Mouse (Mus musculus) olfactory bulb, adult 2 months (tissue): ENCODE data around the gene Nudc.

ENCODE experiments used
- CTCF ChIP-seq: fragments of 200-500 bp; IDR thresholded peaks from 2 replicates; pipeline ENCODE4 v1.5.1; 2012; ENCODE audit warnings: low read depth, mild to moderate bottlenecking, low read length, moderate library complexity; ENCODE audit not compliant: insufficient read depth
- POLR2A ChIP-seq: fragments of 200-500 bp; IDR thresholded peaks from 2 replicates; pipeline ENCODE4 v1.6.1; 2012; ENCODE audit warnings: mild to moderate bottlenecking, low read depth, low read length, moderate library complexity; ENCODE audit not compliant: insufficient read depth

- TF ChIP-seq CTCF (no peak), POLR2A (no peak)
These were observed 7.9 kb upstream of the Nudc start for GRCm38 (mm10) chr4:133553448-133554330.
